In genomic region chr13:35968131-35968718, GRCm38 (mm10) we compare ENCODE assay signal across 7 mouse cellular contexts. TPM values are rescaled to one million over a fixed set of nuclear protein-coding genes. Genes with fewer than 3 reads are reported as not detected.
DNase-seq lines count a peak whose midpoint lies in the region; ATAC-seq lines count a peak whose summit lies in the region.

No protein-coding gene starts in this region.

- no peak overlapping the region for H3K27ac ChIP-seq in brown adipose tissue, adult 24 weeks (replicated peaks; ENCODE audit: low read depth, low read length)
- no peak overlapping the region for H3K27ac ChIP-seq in forebrain, embryonic 16.5 days (ENCODE audit: low read length)
- H3K27ac ChIP-seq in kidney, embryonic 14.5 days (ENCODE audit: low read depth, low read length), result no peak overlapping the region
- H3K27ac ChIP-seq in midbrain, embryonic 12.5 days (replicated peaks), result no peak overlapping the region

- under 1% methylated on average over 38 of the region's 38 CpGs for WGBS in forebrain, embryonic 16.5 days
- whole genome bisulfite sequencing in kidney, embryonic 14.5 days, result under 1% methylated on average over 38 of the region's 38 CpGs
- under 1% methylated on average over 38 of the region's 38 CpGs for WGBS in midbrain, embryonic 12.5 days

- ATAC-seq in forebrain, embryonic 16.5 days, result peak; percentile 47
- ATAC-seq in kidney, embryonic 14.5 days (ENCODE audit: low FRiP score, low TSS enrichment), result peak; percentile 64
- peak; percentile 61 for ATAC-seq in midbrain, embryonic 12.5 days (ENCODE audit: low FRiP score, low read depth)

- H3K36me3 ChIP-seq in forebrain, embryonic 16.5 days (ENCODE audit: control insufficient read depth, insufficient read depth), result no peaks in the 10 kb centered on the region
- no peaks in the 10 kb centered on the region for H3K36me3 ChIP-seq in kidney, embryonic 14.5 days (ENCODE audit: control insufficient read depth, insufficient read depth, low read length)
- H3K36me3 ChIP-seq in midbrain, embryonic 12.5 days, result no peaks in the 10 kb centered on the region

- H3K4me3 ChIP-seq in brown adipose tissue, adult 24 weeks (ENCODE audit: insufficient read depth, low read depth, low read length), result peak overlapping the region; percentile 60
- H3K4me3 ChIP-seq in forebrain, embryonic 16.5 days (replicated peaks; ENCODE audit: low read length), result peak overlapping the region; percentile 68
- peak overlapping the region; percentile 61 for H3K4me3 ChIP-seq in kidney, embryonic 14.5 days (ENCODE audit: low read length)
- H3K4me3 ChIP-seq in midbrain, embryonic 12.5 days, result peak overlapping the region; percentile 54

- no peaks in the 10 kb centered on the region for H3K9me3 ChIP-seq in forebrain, embryonic 16.5 days (ENCODE audit: control insufficient read depth, low read length)
- H3K9me3 ChIP-seq in kidney, embryonic 14.5 days (ENCODE audit: control insufficient read depth, low read length), result no peaks in the 10 kb centered on the region
- H3K9me3 ChIP-seq in midbrain, embryonic 12.5 days, result no peaks in the 10 kb centered on the region

- DNase-seq in ovary, postnatal 10 days (ENCODE audit: low spot score), result peak; percentile 7
- DNase-seq in ovary, adult 18-20 months (ENCODE audit: low spot score), result no peak
- no peak for DNase-seq in cerebellum, adult 8-10 months

- H3K4me2 ChIP-seq in forebrain, embryonic 16.5 days (ENCODE audit: low read length), result peak overlapping the region; percentile 100
- H3K4me2 ChIP-seq in kidney, embryonic 14.5 days (replicated peaks; ENCODE audit: low read depth, low read length), result peak overlapping the region; percentile 100
- H3K4me2 ChIP-seq in midbrain, embryonic 12.5 days (replicated peaks), result peak overlapping the region; percentile 93

- peak overlapping the region; percentile 68 for H3K9ac ChIP-seq in forebrain, embryonic 16.5 days (replicated peaks; ENCODE audit: low read depth, low read length)
- peak overlapping the region; percentile 50; the same call in 1 of the 2 replicates for H3K9ac ChIP-seq in kidney, embryonic 14.5 days (ENCODE audit: low read depth, low read length)
- H3K9ac ChIP-seq in midbrain, embryonic 12.5 days (replicated peaks), result peak overlapping the region; percentile 54; the same call in 1 of the 2 replicates

- peaks cover 6% of the 10 kb centered on the region; the same call in 1 of the 2 replicates for H3K27me3 ChIP-seq in forebrain, embryonic 16.5 days (replicated peaks; ENCODE audit: control insufficient read depth, insufficient read depth, low read length)
- H3K27me3 ChIP-seq in kidney, embryonic 14.5 days (ENCODE audit: control insufficient read depth, insufficient read depth, low read length), result peaks cover 17% of the 10 kb centered on the region
- H3K27me3 ChIP-seq in midbrain, embryonic 12.5 days, result peaks cover 41% of the 10 kb centered on the region

- H3K4me1 ChIP-seq in brown adipose tissue, adult 24 weeks (ENCODE audit: control insufficient read depth, insufficient read depth, insufficient read length, low read length), result no peaks in the 10 kb centered on the region
- H3K4me1 ChIP-seq in forebrain, embryonic 16.5 days (replicated peaks; ENCODE audit: control insufficient read depth, insufficient read depth, low read length), result peaks cover 17% of the 10 kb centered on the region
- H3K4me1 ChIP-seq in kidney, embryonic 14.5 days (ENCODE audit: control insufficient read depth, insufficient read depth, low read length), result no peaks in the 10 kb centered on the region; the same call in 1 of the 2 replicates
- H3K4me1 ChIP-seq in midbrain, embryonic 12.5 days, result peaks cover 17% of the 10 kb centered on the region; the same call in 1 of the 2 replicates

RNA-seq across cellular contexts. Expression of gene Ppp1r3g, which starts 9.6 kb away (rescaled TPM):
- not detected in 2 replicates for polyA plus RNA-seq in brown adipose tissue, adult 24 weeks (2012; ENCODE audit: insufficient read depth, insufficient read length, missing spikeins)
- 1.1 and 1.4 TPM in 2 replicates for polyA plus RNA-seq in forebrain, embryonic 16.5 days (2015; fragmentation: Nextera tagmentation; extraction: Ambion mirVana)
- polyA plus RNA-seq in kidney, embryonic 14.5 days (2014; fragmentation: Nextera tagmentation; extraction: Ambion mirVana), result 0.31 and 0.41 TPM in 2 replicates
- polyA plus RNA-seq in midbrain, embryonic 12.5 days (2016; fragmentation: Nextera tagmentation; extraction: Ambion mirVana), result 0.65 and 1.1 TPM in 2 replicates
